Mouse (Mus musculus) ES-E14 (cell line): ENCODE measurements around the gene Olfr1375. TPM values are rescaled to one million over a fixed set of nuclear protein-coding genes. Genes with fewer than 3 reads are reported as not detected.
"Not testable (repeated sequence)": the region's sequence is repeated elsewhere in the genome, so short reads cannot be mapped to it uniquely, and the experiment has no call there.

Experiments
- DNase-seq: peaks from one replicate; pipeline ENCODE4 v3.0.0-alpha.2; 2013; ENCODE audit warnings: low read depth, low spot score
- H3K27ac ChIP-seq: 2 replicates; pipeline ENCODE4 v1.5.1; 2012; ENCODE audit warnings: low read depth, mild to moderate bottlenecking, low read length, moderate library complexity, mixed read lengths; ENCODE audit not compliant: poor library complexity, insufficient read depth, severe bottlenecking
- H3K36me3 ChIP-seq: 2 replicates; pipeline ENCODE4 v1.6.1; 2012; ENCODE audit warnings: mild to moderate bottlenecking, low read length, moderate library complexity, mixed read lengths; ENCODE audit not compliant: control insufficient read depth, poor library complexity, insufficient read depth, severe bottlenecking
- H3K4me1 ChIP-seq, 2 experiments: fragments of 150-350 bp in 1 of 2; sonication (generic) in 1 of 2; 2 replicates each; pipeline ENCODE4 v1.6.1; 2012; ENCODE audit warnings: low read length in 2 of 2, mild to moderate bottlenecking in 1 of 2, mixed read lengths in 1 of 2; ENCODE audit not compliant: control insufficient read depth in 2 of 2, insufficient read depth in 2 of 2, poor library complexity in 1 of 2
- H3K4me3 ChIP-seq, 2 experiments: fragments of 150-350 bp in 1 of 2; sonication (generic) in 1 of 2; 2 replicates each; pipeline ENCODE4 v1.5.1; 2012; ENCODE audit warnings: low read length in 2 of 2, low read depth in 1 of 2, mild to moderate bottlenecking in 1 of 2, mixed read lengths in 1 of 2; ENCODE audit not compliant: insufficient read depth in 1 of 2, poor library complexity in 1 of 2, severe bottlenecking in 1 of 2
- H3K9ac ChIP-seq: 2 replicates; pipeline ENCODE4 v1.6.1; 2012; ENCODE audit warnings: low read depth, mild to moderate bottlenecking, low read length, mixed read lengths; ENCODE audit not compliant: poor library complexity, insufficient read depth, severe bottlenecking
- H3K9me3 ChIP-seq: fragments of 150-350 bp; sonication (generic); 2 replicates; pipeline ENCODE4 v1.6.1; 2012; ENCODE audit warnings: low read depth, mild to moderate bottlenecking, low read length; ENCODE audit not compliant: control insufficient read depth, insufficient read depth
- CHD2 ChIP-seq: IDR thresholded peaks from 2 replicates; pipeline ENCODE4 v1.6.1; 2014; ENCODE audit warnings: mild to moderate bottlenecking, low read depth, low read length, inconsistent platforms
- HCFC1 ChIP-seq: IDR thresholded peaks from 2 replicates; pipeline ENCODE4 v1.6.1; 2012; ENCODE audit warnings: low read length, inconsistent platforms, borderline replicate concordance; ENCODE audit not compliant: insufficient read depth
- MAFK ChIP-seq: IDR thresholded peaks from 2 replicates; pipeline ENCODE4 v1.6.1; 2014; ENCODE audit warnings: mild to moderate bottlenecking, low read depth, low read length, inconsistent platforms; ENCODE audit not compliant: insufficient read depth
- ZC3H11A ChIP-seq: IDR thresholded peaks from 2 replicates; pipeline ENCODE4 v1.6.1; 2012; ENCODE audit warnings: low read depth, mild to moderate bottlenecking, inconsistent platforms, low read length, borderline replicate concordance
- ZNF384 ChIP-seq: IDR thresholded peaks from 2 replicates; pipeline ENCODE4 v1.6.1; 2012; ENCODE audit warnings: low read depth, low read length, inconsistent platforms
- in situ Hi-C, 2 experiments: fragments of 600-800 bp; cut with MboI; formaldehyde crosslinking; loops; one replicate each; pipeline ENCODE4 v1.15.1; 2025; ENCODE audit warnings: low sequenced_read_pairs in 2 of 2, inconsistent platforms in 1 of 2; ENCODE audit not compliant: unreplicated experiment in 2 of 2
- total RNA-seq: library from RNA; depleted of rRNA; stranded (reverse); fragments of 300-350 nt; gene quantifications from 2 replicates; pipeline ENCODE4 v1.2.3, GENCODE M21; 2012; rRNA removed

The Olfr1375 gene
- not detected in 2 replicates for total RNA-seq

DNA sequence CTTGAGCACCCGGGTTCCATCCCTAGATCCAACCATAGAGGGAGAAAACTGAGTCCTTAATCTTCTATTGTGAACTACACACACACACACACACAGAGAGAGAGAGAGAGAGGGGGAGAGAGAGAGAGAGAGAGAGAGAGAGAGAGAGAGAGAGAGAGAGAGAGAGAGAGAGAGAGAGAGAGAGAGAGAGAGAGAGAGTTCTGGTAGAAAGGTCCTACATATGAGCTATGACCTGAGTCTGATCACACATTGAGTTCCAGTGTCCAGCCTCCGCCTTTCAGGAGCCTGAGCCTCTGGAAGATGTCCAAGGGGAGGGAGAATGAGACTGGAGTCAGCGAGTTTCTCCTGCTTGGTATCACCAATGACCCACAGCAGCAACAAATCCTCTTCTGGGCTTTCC, at the start of gene Olfr1375:
Gene Olfr1375 (plus strand): TSS at position 301 of the 400 bp plus-strand sequence.
- H3K27ac ChIP-seq, H3K9me3 ChIP-seq, in situ Hi-C loops, DNase-seq, H3K9ac ChIP-seq, H3K4me1 ChIP-seq, H3K4me3 ChIP-seq, H3K36me3 ChIP-seq: not testable (repeated sequence)

GRCm38 (mm10) chr11:51003296-51003695, 44.6 kb upstream of the Olfr1375 start, which contains the start of gene Olfr51:
TSS of gene Olfr51 (plus strand) at chr11:51003596.
- H3K9me3 ChIP-seq = no peaks in the 10 kb centered on the region
- no peaks in the 10 kb centered on the region for H3K36me3 ChIP-seq
- in situ Hi-C loops = no loop called here
- TF ChIP-seq CHD2 (no peak), HCFC1 (no peak), ZNF384 (no peak), MAFK (no peak), ZC3H11A (no peak)
- no peaks in the 10 kb centered on the region for H3K4me1 ChIP-seq
- no peak within 1 kb of the TSS for H3K9ac ChIP-seq
- DNase-seq = no peak
- no peak within 1 kb of the TSS for H3K4me3 ChIP-seq
- H3K27ac ChIP-seq = no peak within 1 kb of the TSS

- no peak overlapping the region for H3K27ac ChIP-seq
- in situ Hi-C loops = no loop called here
- no peak overlapping the region for H3K4me3 ChIP-seq
- H3K9me3 ChIP-seq = no peaks in the 10 kb centered on the region
- TF ChIP-seq ZC3H11A = no peak
- no peak for TF ChIP-seq HCFC1
- no peak for TF ChIP-seq MAFK
- no peak for TF ChIP-seq ZNF384
- no peak for TF ChIP-seq CHD2
- DNase-seq = no peak
- H3K9ac ChIP-seq = no peak overlapping the region
- no peaks in the 10 kb centered on the region for H3K36me3 ChIP-seq
- H3K4me1 ChIP-seq = peaks cover 0 to 4% of the 10 kb centered on the region in 2 experiments; a peak in 1 of 4 replicates
Observed at GRCm38 (mm10) chr11:51011821-51012220, 36.1 kb upstream of the Olfr1375 start.

GRCm38 (mm10) chr11:51013936-51014335, 34.0 kb upstream of the Olfr1375 start, which contains the start of gene Olfr54:
TSS of gene Olfr54 (plus strand) at chr11:51014236.
- TF ChIP-seq CHD2 = no peak
- no peak for TF ChIP-seq MAFK
- no peak for TF ChIP-seq HCFC1
- TF ChIP-seq ZNF384 = no peak
- no peak for TF ChIP-seq ZC3H11A
- no peak within 1 kb of the TSS for H3K9ac ChIP-seq
- no peaks in the 10 kb centered on the region for H3K36me3 ChIP-seq
- H3K9me3 ChIP-seq = no peaks in the 10 kb centered on the region
- in situ Hi-C loops = no loop called here
- no peak for DNase-seq
- H3K4me3 ChIP-seq = no peak within 1 kb of the TSS
- H3K27ac ChIP-seq = no peak within 1 kb of the TSS
- peaks cover 0 to 4% of the 10 kb centered on the region in 2 experiments; a peak in 1 of 4 replicates for H3K4me1 ChIP-seq

GRCm38 (mm10) chr11:51016341-51016740, 31.6 kb upstream of the Olfr1375 start:
- Histone ChIP-seq H3K4me3 (no peak overlapping the region), H3K9me3 (no peaks in the 10 kb centered on the region), H3K36me3 (no peaks in the 10 kb centered on the region), H3K27ac (no peak overlapping the region), H3K4me1 (peaks cover 0 to 4% of the 10 kb centered on the region in 2 experiments; a peak in 1 of 4 replicates), H3K9ac (no peak overlapping the region)
- in situ Hi-C loops = no loop called here
- TF ChIP-seq ZNF384 = no peak
- TF ChIP-seq CHD2 = no peak
- TF ChIP-seq MAFK = no peak
- no peak for TF ChIP-seq ZC3H11A
- no peak for TF ChIP-seq HCFC1
- DNase-seq = no peak

- H3K27ac ChIP-seq, H3K36me3 ChIP-seq, H3K4me1 ChIP-seq, DNase-seq, H3K9me3 ChIP-seq, H3K9ac ChIP-seq, in situ Hi-C loops, H3K4me3 ChIP-seq: not testable (repeated sequence)
Observed at GRCm38 (mm10) chr11:51026811-51027210, 21.1 kb upstream of the Olfr1375 start.

DNA sequence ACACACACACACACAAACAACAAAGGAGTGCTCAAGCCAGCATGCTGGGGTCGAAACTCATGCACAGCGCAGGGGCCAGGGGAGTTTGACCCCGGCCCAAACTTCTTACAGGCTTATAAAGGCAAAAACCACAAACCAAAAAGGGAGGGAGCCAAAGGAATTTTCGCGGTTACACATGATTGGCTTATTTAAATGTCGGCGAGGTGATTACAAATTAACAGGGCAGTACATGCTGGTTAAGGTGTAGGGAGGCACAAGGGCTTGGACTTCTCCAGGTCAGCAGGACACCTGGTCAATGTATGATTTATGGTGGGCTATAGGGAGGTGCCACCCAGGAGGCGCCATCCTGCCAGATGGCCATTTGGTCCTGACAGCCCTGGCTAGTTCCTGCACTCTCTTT, 18.5 kb upstream of the Olfr1375 start:
- H3K9me3 ChIP-seq, H3K4me3 ChIP-seq, H3K4me1 ChIP-seq, H3K27ac ChIP-seq, H3K36me3 ChIP-seq, in situ Hi-C loops, H3K9ac ChIP-seq, DNase-seq: not testable (repeated sequence)
